Mouse (Mus musculus) gastrocnemius, adult 8-10 months (tissue): ENCODE data around the gene Gm28048. TPM values are rescaled to one million over a fixed set of nuclear protein-coding genes. Genes with fewer than 3 reads are reported as not detected.

Experiments used
- DNase-seq, 2 experiments: peaks; one replicate each; pipeline ENCODE4 v3.0.0; 2022; ENCODE audit warnings: low spot score in 2 of 2
- total RNA-seq, 4 experiments: library from RNA; stranded (reverse); gene quantifications; 2 replicates each; pipeline ENCODE4 v1.2.4; 2022

Gm28048 gene
- total RNA-seq, 4 experiments from 2014 or later, result 0.92 to 2.0 (median 1.4) TPM

DNA sequence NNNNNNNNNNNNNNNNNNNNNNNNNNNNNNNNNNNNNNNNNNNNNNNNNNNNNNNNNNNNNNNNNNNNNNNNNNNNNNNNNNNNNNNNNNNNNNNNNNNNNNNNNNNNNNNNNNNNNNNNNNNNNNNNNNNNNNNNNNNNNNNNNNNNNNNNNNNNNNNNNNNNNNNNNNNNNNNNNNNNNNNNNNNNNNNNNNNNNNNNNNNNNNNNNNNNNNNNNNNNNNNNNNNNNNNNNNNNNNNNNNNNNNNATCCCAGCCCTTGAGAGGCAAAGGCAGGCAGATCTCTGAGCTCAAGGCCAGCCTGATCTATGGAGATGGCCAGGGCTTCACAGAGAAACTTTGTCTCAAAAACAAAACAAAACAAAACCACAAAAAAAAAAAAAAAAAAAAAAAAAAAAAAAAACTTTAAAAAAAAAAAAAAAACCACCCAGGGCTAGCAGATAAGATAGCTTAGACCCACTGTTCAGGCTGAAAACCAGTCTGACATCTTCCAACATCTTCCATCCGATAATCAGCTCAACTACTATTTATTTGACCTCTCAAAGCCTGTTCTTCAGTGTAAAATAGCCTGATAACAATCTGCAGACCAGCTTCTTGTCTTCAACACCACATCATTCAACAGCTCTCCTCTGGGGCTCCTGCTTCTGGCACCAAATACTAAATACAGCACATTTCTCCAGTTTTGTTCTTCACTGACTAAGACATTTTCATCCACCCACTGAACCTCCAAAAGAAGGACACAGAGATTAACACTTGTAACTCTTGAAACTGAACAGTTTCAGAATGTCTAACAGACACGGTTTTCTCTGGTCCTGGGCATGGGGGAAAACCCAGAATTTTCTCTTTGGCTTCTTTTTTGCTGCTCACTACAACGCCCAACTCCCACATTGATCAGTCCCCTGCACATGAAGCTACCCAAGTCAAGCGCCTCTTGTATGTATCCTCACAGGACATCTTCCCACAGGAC, 136.9 kb downstream of the Gm28048 start:
- DNase-seq, result no peak

DNA sequence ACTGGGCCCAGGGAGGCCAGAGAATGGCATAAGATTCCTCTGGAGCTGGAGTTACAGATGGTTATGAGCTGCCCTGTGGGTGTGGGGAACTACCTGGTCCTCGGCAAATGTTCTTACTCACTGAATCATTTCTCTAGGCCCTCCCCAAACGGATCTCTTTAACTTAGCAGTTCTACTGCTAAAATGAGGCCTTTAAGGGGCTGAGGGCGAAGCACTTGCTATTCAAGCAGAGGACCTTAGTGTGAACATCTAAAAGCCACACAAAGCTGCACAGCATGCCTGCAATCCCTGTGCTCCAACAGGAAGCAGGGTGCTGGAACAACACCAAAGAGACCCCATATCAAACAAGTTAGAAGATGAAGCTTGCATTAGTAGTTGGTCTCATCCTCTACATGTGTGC, 142.4 kb downstream of the Gm28048 start:
- no peak for DNase-seq

DNA sequence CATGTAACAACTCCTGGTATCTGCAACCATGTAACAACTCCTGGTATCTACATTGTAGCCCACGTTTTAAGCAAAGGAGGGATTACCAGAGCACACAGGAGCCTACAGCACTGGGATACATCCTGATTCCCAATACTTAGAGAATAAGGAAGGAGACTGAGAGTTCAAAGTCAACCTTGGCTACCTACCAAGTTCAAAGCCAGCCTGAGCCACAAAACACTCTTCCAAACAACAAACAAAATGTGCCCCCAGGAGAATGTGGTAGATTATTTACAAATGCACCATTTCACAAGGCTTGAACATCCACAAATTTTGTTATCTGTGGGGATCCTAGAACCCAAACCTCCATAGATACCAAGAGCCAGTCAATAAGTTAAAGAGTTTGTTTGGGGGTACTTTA, 143.5 kb downstream of the Gm28048 start:
- no peak for DNase-seq

DNA sequence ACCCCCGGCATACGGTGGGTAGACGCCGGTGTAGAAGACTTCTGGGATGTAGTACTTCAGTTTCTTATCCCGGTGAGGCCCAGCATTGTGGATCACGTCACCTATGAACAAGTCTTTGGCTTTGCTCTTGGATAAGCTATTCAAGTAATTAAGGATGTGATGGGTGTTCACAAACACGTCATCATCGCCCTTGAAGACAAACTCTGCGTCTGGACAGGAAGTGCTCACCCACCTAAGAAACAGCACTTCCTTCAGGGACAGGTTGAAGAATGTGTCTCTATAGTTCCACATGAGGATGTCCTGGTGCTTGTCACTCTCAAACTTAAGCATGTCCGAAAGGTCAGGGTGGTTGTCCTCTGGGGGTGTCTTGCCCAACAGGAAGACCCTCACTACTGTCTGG, 145.6 kb downstream of the Gm28048 start:
- no peak for DNase-seq

DNA sequence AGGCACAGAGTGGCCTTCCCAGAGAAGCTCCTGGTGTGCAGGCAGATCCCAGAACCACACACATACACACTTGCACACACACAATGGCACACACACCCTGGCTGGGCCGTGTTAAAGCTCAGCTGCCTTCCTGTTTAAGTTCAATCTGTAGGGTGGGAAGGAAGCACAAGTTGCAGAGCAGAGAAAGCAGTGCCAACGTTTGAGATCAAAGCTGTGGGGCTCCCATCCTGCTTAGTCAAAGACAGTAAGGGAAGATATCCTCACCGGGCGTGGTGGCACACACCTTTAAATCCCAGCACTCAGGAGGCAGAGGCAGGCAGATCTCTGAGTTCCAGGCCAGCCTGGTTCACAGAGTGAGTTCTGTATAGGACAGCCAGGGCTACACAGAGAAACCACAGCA, 149.3 kb downstream of the Gm28048 start:
- no peak for DNase-seq

DNA sequence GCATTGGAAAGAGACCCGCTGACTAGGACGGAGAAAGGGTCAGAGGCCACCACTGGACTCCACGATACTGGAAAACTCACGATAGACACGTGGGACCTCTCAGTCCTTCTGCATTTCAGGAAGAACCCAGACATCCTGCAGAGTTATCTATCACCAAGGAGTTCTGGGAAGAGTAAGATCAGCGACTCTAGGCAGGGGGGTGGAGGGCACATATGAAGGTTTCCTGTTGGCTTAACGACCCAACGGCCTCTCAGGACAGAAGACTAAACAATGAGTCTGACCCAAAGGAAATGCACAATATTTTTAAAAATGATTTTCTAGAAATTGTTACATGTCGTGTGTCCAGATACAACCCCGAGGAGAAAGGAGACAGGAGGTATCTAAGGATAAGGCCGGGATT, 150.0 kb downstream of the Gm28048 start:
- DNase-seq, result no peak

DNA sequence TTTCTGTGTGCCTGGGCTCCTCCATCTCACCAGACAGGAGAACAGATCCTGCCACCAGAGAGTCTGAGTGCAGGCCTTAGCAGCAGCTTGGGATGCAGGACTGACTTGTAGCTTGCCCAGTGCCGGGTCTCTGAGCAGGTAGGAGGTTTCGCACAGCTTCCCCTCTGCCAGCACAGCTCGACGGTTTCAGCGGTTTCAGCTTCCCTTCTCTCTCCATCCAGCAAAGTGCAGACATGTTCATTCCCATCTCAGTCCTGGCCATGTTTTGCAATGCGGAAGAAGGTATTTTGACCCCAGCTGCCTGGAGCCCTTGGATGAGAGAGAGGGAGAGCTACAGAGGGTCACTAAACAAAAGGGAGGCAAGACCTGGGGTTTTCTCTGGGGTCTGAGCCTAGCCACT, 151.2 kb downstream of the Gm28048 start:
- no peak for DNase-seq

DNA sequence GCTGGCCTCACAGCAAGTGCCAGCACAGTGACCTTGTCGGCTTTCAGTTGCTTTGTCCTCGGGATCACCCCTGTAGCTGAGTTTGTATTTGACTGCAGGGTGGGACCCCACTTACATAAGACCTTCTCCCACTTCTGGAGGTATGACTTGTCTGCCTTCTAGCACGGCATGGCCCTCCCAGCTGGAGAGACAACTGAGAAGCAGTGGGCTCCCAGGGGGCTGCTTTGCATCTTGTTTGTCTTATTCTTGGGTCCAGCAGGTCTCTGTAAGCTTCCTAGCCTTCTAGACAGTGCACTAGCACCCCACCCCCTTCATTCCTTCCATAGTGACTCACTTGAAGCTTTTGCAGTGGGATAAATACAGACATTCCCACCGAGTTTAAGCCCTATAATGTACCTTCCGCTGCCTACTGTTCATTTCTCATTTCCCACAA, 151.7 kb downstream of the Gm28048 start:
- DNase-seq, result no peak

DNA sequence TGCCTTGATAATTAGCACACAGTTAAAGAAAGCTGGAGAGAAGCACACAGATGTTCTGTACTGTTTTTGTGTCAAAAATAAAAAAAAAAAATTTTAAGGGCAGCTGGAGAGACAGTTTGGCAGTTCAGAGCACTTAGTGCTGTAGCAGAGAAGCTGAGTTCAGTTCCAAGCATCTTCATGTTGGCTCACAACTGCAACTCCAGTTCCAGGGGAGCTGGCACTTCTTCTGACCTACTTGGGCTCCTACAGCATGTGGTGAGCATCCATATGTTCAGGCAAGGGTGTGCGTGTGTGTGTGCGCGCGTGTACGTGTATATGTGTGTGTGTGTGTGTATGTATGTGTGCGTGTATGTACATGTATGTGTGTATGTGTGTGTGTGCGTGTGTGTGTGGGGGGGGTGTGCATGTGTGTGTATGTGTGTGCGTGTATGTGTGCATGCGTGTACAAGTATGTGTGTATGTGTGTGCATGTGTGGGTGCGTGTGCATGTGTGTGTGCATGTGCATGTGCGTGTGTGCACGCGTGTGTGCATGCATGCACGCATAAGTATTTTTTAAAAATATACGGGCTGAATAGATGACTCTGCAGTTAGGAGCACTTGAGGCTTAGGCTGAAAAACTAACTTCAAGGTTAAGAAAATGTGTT, 152.8 kb downstream of the Gm28048 start:
- peak in 1 of 2 experiments; percentile 17 for DNase-seq

DNA sequence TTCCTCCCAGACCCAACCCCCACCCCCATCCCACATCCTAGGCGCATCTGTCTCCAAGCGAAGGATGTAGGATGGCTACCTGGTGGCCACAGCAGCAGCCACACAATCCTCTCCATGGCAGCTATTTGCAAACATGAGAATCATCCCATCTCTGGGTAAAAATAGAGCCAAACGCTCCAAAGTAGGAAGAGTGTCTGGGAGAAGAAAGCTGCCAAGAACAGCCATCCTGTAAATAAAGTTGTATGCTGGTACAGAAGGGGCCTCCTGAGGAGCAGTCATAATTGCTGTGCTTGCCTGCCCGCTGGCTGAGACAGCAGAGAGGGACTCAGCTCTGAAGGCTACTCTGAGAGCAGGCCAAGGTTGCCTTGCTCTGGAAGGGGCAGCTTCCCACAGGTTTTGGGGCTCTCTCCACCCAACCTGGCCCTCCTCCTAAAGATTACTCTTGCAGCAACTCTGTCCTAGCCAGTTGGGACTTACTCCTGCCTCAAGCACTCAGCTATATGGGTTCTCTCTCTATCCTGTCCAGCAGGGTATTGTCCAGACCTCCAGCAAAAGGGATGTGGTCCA, 154.3 kb downstream of the Gm28048 start:
- no peak for DNase-seq

DNA sequence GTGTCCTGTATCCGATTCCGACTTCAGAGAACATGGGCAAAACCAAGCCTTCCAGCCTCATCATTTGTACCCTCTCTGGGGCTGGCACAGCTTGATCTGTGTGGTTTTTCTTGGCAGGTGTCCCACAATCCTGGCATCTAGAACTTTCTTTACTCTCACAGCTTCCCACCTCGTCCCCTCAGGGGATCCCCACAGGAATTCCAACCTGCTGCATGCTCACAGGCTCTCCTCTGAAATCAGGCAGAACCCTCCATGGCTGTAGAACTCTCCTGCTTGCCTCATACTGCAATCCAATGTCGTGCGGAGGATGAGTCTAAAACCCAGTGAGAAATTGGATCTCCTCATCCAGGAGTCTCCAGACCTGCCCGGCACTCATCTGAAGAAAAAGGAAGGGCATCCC, 155.2 kb downstream of the Gm28048 start:
- DNase-seq, result no peak

DNA sequence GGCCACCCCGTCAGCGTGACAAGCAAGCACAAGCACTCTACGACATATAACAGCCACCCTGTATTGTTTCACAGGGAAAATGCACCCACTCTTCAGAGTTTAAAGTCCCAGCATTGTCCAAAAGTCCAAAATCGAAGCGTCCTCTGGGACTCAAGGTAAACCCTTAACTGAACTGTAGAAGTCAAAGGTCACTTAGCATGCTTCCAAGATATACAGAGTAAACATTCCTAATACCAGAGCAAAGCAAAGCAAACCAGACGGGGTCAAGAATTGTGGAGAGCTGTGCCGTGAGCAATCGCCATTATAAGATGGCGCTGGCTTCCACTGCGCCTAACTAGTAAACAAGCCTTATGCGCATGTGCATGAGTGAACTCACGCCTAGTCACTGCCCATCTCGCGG, 155.8 kb downstream of the Gm28048 start:
- no peak for DNase-seq

DNA sequence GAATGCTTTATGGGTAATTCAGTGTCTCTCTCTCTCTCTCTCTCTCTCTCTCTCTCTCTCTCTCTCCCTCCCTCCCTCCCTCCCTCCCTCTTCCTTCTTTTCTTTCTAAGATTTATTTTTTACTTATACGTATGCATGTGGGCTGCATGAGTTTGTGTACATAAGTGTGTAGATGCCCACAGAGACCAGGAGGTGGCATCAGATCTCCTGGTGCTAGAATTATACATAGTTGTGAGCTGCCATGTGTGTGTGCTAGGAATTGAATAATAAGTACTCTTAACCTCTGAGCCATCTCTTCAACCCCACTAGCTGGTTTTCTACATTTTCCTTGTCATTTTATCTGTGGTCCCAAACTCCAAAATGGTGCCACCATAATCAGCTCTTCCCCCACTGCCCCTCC, 156.3 kb downstream of the Gm28048 start:
- DNase-seq, result no peak

DNA sequence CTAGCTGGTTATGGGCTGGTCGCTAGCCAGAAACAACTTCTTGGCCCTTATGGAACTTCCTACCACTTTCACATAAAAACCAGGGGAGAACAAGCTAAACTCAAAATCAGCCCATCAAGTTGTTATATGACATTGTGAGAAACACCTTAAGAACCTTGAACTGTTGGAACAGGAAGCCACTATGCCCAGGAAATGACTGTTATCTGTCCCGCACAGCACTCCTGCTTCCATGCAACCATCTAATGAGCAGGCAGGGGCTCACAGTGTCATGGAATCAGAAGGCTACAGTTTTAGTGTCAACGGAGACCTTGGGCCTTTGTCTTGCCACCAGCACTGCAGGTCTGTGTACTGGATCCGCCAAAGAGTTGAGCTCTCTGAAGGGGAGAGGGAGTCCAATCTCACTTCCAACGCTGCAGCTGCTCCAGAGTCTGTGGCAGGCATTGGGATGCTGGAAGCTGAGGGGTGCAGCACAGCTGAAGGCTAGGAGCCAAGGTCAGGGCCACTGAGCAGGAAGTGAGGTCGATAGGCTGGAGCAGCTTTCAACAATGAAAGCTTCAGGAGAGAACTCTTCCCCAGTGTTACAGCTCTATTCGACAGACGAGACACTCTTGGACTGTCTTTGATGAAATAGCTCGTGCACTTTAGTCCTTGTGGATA, 157.7 kb downstream of the Gm28048 start:
- no peak for DNase-seq

DNA sequence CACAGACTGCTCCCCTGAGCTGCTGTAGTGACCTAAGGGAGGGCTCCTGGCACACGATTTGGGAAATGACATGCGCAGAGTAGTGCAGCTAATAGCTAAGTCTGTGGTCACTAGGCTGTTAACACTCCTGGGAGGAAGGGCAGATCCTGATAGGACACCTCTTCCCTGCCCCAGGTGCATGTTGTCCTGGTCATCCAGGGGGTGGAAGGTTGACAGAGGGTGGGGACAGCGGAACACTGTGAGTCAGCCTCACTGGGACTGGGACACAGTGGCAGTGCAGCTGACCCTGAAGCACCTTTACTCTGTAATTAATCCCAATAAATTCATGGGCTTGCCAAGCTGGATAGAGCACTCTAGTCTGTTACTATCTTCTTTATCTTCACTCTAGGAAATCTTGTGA, 160.6 kb downstream of the Gm28048 start:
- DNase-seq, result no peak

DNA sequence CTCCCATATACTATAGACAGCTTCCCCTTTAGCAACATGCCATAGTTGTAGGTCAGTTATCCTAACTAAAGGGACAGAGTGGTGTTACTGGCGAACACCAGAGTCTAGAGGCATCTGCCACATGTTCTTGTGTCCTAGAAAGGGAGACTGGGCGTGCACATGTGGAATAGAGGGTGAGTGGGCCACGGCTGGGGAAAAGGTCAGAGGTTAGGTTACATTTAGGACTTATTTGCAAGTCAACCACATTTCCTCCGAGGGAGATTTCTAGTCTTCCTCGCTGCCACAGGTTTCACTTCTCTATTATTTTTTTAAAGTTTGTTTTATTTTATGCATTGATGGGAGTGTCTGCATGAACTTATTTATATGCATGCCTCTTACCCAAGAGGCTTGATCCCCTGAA, 163.5 kb downstream of the Gm28048 start:
- DNase-seq, result no peak

DNA sequence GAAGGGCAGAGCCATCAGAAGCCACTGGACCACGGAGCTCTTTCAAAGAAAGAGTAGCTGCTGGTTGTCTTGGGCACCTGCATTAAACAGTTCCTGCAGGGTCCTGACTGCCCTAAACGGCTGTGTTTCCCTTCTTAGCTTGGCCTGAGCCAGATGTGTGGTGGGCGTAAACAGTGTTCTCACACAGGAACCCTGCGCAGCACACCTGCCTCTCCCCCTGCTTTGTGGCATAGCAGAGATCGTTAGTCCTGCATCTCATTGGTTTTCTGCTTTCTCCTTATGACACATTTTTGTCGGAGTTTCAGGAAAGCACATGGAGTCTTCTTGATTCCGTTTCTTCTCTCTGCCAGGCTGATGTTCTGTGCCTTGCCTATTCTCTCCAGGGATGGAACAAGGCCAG, 166.0 kb downstream of the Gm28048 start:
- DNase-seq, result no peak

DNA sequence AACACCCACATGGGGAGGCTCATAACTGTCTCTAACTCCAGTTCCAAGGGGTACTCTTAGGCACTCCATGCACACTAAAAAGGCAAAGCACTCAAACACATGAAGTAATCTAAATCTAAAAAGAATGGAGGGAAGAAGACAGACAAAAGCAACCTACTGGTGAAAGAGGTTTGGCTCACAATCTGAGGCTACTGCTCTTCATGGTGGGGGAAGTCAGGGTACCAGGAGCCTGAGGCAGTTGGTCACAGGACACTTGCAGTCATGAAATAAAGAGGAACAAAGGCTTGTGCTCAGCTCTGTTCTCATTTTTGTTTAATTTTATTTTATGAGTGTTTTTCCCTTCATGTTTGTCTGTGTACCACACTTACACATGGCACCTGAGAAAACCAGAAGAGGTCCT, 166.7 kb downstream of the Gm28048 start:
- DNase-seq, result no peak

DNA sequence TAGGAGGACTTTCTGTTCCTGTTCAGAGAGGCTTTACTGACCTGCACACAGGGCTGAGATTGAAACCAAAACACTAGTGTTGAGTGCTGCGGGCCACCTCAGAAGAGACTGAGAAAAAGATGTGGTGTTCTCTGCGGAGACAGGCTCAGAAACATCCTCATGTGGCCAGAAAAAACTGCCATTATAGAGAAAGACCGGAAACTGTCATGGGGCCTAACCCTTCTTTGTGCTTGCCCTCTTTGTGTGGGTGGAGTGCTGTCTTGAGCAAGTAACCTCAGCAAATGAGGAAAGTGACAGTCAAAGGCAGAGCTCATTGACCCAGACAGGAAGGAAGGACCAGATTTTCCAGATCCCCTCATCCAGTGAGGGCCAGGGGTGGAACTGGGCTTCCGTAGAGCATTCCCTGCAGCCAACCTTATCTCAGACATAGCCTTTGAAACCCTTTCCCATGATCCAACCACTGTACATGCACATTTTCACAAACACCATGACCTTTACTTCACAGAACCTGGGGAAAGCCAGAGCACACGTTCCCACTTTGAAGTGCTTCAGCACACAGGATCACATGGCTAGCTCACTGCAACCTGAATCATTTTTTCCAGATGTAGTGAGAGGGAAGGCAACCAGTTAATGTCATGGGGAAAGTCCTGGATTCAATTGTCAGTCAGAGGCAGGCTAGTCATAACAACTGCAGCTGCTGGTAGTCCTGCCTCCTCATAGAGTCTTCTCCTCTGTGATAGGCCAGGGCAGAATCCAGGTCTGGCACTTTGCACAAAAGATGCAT, 167.8 kb downstream of the Gm28048 start:
- no peak for DNase-seq

DNA sequence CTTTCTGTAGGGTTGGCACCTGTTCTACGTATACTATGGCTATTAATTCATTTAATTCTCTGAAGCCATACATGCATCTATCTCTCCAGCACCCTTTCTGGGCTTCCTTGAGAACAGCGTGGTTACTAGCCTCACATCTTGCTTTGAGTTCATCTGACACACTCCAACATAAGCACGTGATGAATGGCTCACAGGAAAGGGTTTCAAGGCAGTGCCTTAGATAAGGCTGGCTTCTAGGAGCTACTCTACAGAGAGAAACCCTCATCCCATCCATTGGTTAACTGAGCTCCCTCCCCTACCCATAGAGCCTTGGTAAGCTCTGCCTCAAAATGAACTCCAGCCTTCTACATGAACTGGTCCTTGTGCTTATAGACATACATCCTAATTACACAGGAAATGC, 168.5 kb downstream of the Gm28048 start:
- no peak for DNase-seq

DNA sequence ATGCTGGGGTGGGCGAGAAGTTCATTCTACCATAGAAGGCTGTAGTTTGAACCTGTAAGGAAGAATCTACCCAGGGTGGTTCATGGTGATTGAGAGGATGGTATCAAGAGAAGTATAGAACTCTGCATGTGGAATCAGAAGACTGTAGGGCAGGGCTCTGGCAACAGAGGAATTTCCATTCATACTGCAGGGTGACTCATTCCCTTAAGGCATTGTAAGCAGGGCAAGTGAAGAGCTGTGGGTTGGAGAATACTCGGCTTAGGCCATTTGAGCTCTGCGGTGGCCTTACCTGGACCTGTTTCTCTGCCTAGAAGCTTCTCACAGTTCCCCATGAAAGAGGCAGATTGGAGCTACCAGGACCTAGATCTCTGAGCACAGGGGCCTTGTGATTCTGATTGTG, 170.5 kb downstream of the Gm28048 start:
- DNase-seq, result no peak
